Comparison of ENCODE assay signal across 20 mouse cellular contexts in the genomic region with DNA sequence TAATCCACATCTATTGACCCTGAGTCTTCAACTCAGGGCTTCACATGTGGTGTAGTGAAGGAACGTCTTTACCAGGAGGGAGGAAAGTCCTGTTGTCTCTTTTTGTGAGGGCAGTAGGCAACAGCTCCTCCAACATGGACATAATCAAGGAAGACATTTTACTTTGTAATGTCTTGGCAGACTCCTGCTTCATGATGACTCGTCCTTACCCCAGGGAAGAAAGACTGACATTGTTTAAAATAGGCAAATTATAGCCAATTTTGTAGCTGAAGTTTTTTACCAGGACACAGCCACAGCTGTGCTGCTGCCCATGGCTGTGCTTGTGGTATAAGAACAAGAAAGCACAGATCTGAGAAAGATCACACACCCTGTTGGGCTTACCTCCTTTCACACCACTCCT.
"Had no signal": no experiment of that assay in that cellular context is flagged by ENCODE, and none has a peak within 500 bp of the region (broad histone marks: within the 10 kb centered on the region; RNA-seq: fewer than 3 reads in every experiment).

No protein-coding gene starts in this region.

- H3K36me3 ChIP-seq: midbrain, embryonic 10.5 days; midbrain, embryonic 12.5 days; neural tube, embryonic 13.5 days; neural tube, embryonic 15.5 days; stomach, embryonic 15.5 days had no signal

- H3K9me3 ChIP-seq: midbrain, embryonic 10.5 days; midbrain, embryonic 12.5 days; neural tube, embryonic 15.5 days; stomach, embryonic 15.5 days had no signal

- H3K4me3 ChIP-seq: midbrain, embryonic 10.5 days; midbrain, embryonic 12.5 days; myocyte; neural tube, embryonic 13.5 days; neural tube, embryonic 15.5 days; stomach, embryonic 15.5 days had no signal

- DNase-seq: lung, adult 18-20 months; lung, embryonic 14.5 days; lung, postnatal 10 days; lung, postnatal 4 days; midbrain, embryonic 14.5 days; right cerebral cortex, postnatal 14 days; right cerebral cortex, postnatal 4 days; spleen, adult 18-20 months; thymus, adult 2 months; thymus, postnatal 25 days; thymus, postnatal 4 days had no signal

- H3K27ac ChIP-seq: liver, embryonic 14.5 days; midbrain, embryonic 10.5 days; midbrain, embryonic 12.5 days; neural tube, embryonic 13.5 days; neural tube, embryonic 15.5 days; stomach, embryonic 15.5 days; stomach, postnatal 0 days had no signal

- H3K27me3 ChIP-seq: midbrain, embryonic 12.5 days; neural tube, embryonic 13.5 days; neural tube, embryonic 15.5 days; stomach, embryonic 15.5 days had no signal

- H3K4me1 ChIP-seq: midbrain, embryonic 12.5 days had no signal

- ATAC-seq: midbrain, embryonic 16.5 days had no signal
